9 mouse cellular contexts compared by ENCODE assay signal in the genomic region with DNA sequence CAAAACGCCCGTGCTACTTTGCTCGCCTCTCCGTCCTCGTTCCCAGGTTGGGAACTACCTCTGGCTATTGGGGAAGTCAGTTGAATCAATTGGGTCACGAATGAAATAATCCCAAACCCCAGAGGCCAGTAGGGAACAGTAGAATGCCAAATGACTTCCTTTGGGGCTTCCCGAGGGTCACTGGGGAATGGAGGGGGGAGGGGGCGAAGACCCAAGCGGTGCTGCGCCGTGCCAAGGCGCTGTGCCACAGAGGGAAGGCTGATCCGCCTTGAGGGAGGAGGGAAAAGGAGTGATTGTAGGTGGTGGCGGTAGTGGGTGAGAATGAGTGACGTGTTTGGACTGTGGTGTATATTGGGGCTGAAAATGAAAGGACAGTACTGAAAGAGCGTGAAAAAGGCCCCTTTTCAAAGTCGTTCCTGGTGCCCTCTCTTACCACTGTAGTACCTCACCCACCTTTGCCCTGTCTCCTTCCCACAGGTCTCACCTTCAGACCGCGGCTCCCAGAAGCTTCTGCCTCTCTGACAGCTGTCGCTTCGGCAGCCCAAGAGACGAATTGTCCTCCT. TPM values are rescaled to one million over a fixed set of nuclear protein-coding genes. Genes with fewer than 3 reads are reported as not detected.
DNase-seq lines count a peak whose midpoint lies in the region; ATAC-seq lines count a peak whose summit lies in the region.
"Had no signal": no experiment of that assay in that cellular context is flagged by ENCODE, and none has a peak within 500 bp of the region (broad histone marks: within the 10 kb centered on the region; RNA-seq: fewer than 3 reads in every experiment).

No protein-coding gene starts in this region.

- H3K36me3 ChIP-seq in hindbrain, embryonic 12.5 days: no peaks in the 10 kb centered on the region
- no peaks in the 10 kb centered on the region for H3K36me3 ChIP-seq in limb, embryonic 13.5 days
- H3K36me3 ChIP-seq in midbrain, embryonic 13.5 days: no peaks in the 10 kb centered on the region

- H3K27ac ChIP-seq in hindbrain, embryonic 12.5 days: no peak overlapping the region
- peak overlapping the region; percentile 97 for H3K27ac ChIP-seq in limb, embryonic 13.5 days
- H3K27ac ChIP-seq in midbrain, embryonic 13.5 days: no peak overlapping the region

- 0 out of 2 replicates have a peak overlapping the region, but pooled peaks have one; percentile 13 for H3K4me2 ChIP-seq in hindbrain, embryonic 12.5 days (replicated peaks)
- H3K4me2 ChIP-seq in limb, embryonic 13.5 days (replicated peaks): peak overlapping the region; percentile 90
- no peak overlapping the region for H3K4me2 ChIP-seq in midbrain, embryonic 13.5 days (replicated peaks)

- H3K27me3 ChIP-seq in hindbrain, embryonic 12.5 days: peaks cover 98% of the 10 kb centered on the region
- peaks cover 31% of the 10 kb centered on the region for H3K27me3 ChIP-seq in limb, embryonic 13.5 days
- H3K27me3 ChIP-seq in midbrain, embryonic 13.5 days: peaks cover 100% of the 10 kb centered on the region

- 2% methylated on average over 22 of the region's 22 CpGs for WGBS in hindbrain, embryonic 12.5 days
- WGBS in limb, embryonic 13.5 days: under 1% methylated on average over 22 of the region's 22 CpGs
- WGBS in midbrain, embryonic 13.5 days: 3% methylated on average over 22 of the region's 22 CpGs

- peaks cover 20% of the 10 kb centered on the region for H3K4me1 ChIP-seq in hindbrain, embryonic 12.5 days
- peaks cover 70% of the 10 kb centered on the region for H3K4me1 ChIP-seq in limb, embryonic 13.5 days
- H3K4me1 ChIP-seq in midbrain, embryonic 13.5 days (replicated peaks): peaks cover 15% of the 10 kb centered on the region

- H3K9me3 ChIP-seq in hindbrain, embryonic 12.5 days (replicated peaks): no peaks in the 10 kb centered on the region
- no peaks in the 10 kb centered on the region for H3K9me3 ChIP-seq in limb, embryonic 13.5 days
- no peaks in the 10 kb centered on the region for H3K9me3 ChIP-seq in midbrain, embryonic 13.5 days

- no peak for ATAC-seq in hindbrain, embryonic 12.5 days (ENCODE audit: low FRiP score)
- no peak for ATAC-seq in limb, embryonic 13.5 days (ENCODE audit: low FRiP score, low read depth)
- ATAC-seq in midbrain, embryonic 13.5 days: no peak

- peak overlapping the region; percentile 10; the same call in 1 of the 2 replicates for H3K4me3 ChIP-seq in hindbrain, embryonic 12.5 days
- H3K4me3 ChIP-seq in limb, embryonic 13.5 days: peak overlapping the region; percentile 78
- H3K4me3 ChIP-seq in midbrain, embryonic 13.5 days (replicated peaks): no peak overlapping the region

- DNase-seq in 3T3-L1 (ENCODE audit: low read depth, low spot score): peak; percentile 80
- DNase-seq in CD4-positive helper T cell, adult 2 months (ENCODE audit: low read depth, low spot score): peak; percentile 41
- DNase-seq in urinary bladder, postnatal 36 days (ENCODE audit: low spot score in 2 of 2): peak; percentile 43 to 59
- DNase-seq in Muller cell, postnatal 12 days (ENCODE audit: inconsistent ontology term): no peak
- DNase-seq in cerebellum, adult 8-10 months: no peak

- H3K9ac ChIP-seq in hindbrain, embryonic 12.5 days: no peak overlapping the region
- H3K9ac ChIP-seq in limb, embryonic 13.5 days: peak overlapping the region; percentile 95
- no peak overlapping the region for H3K9ac ChIP-seq in midbrain, embryonic 13.5 days (replicated peaks)

RNA-seq across cellular contexts. Expression of gene Hoxa3, which starts 0.5 kb away (rescaled TPM):
- polyA plus RNA-seq in hindbrain, embryonic 12.5 days (2016; fragmentation: Nextera tagmentation; extraction: Ambion mirVana): 13.7 and 19.5 TPM in 2 replicates
- polyA plus RNA-seq in limb, embryonic 13.5 days (2015; fragmentation: Nextera tagmentation; extraction: Ambion mirVana): 5.9 and 6.3 TPM in 2 replicates
- not detected in 2 replicates for polyA plus RNA-seq in midbrain, embryonic 13.5 days (2015; fragmentation: Nextera tagmentation; extraction: Ambion mirVana)

RNA-seq across cellular contexts. Expression of gene Gm28308, which starts 0.5 kb away (rescaled TPM):
- not detected in 2 replicates for polyA plus RNA-seq in hindbrain, embryonic 12.5 days (2016; fragmentation: Nextera tagmentation; extraction: Ambion mirVana)
- polyA plus RNA-seq in limb, embryonic 13.5 days (2015; fragmentation: Nextera tagmentation; extraction: Ambion mirVana): 0.29 TPM in 1 of 2 replicates, not detected in the other
- polyA plus RNA-seq in midbrain, embryonic 13.5 days (2015; fragmentation: Nextera tagmentation; extraction: Ambion mirVana): not detected in 2 replicates

RNA-seq across cellular contexts. Expression of gene Hoxa6, which starts 4.1 kb away (rescaled TPM):
- 18.7 and 20.5 TPM in 2 replicates for polyA plus RNA-seq in hindbrain, embryonic 12.5 days (2016; fragmentation: Nextera tagmentation; extraction: Ambion mirVana)
- 0.97 and 1.2 TPM in 2 replicates for polyA plus RNA-seq in limb, embryonic 13.5 days (2015; fragmentation: Nextera tagmentation; extraction: Ambion mirVana)
- not detected in 2 replicates for polyA plus RNA-seq in midbrain, embryonic 13.5 days (2015; fragmentation: Nextera tagmentation; extraction: Ambion mirVana)
- polyA plus RNA-seq: embryonic facial prominence, embryonic 11.5 days had no signal

RNA-seq across cellular contexts. Expression of gene Hoxa5, which starts 8.2 kb away (rescaled TPM):
- polyA plus RNA-seq in hindbrain, embryonic 12.5 days (2016; fragmentation: Nextera tagmentation; extraction: Ambion mirVana): 53.4 and 82.9 TPM in 2 replicates
- polyA plus RNA-seq in limb, embryonic 13.5 days (2015; fragmentation: Nextera tagmentation; extraction: Ambion mirVana): 4.8 and 5.3 TPM in 2 replicates
- polyA plus RNA-seq in midbrain, embryonic 13.5 days (2015; fragmentation: Nextera tagmentation; extraction: Ambion mirVana): 0.08 and 0.17 TPM in 2 replicates

RNA-seq across cellular contexts. Expression of gene Hoxa7, which starts 9.0 kb away (rescaled TPM):
- polyA plus RNA-seq in hindbrain, embryonic 12.5 days (2016; fragmentation: Nextera tagmentation; extraction: Ambion mirVana): 0.79 and 1.0 TPM in 2 replicates
- polyA plus RNA-seq in limb, embryonic 13.5 days (2015; fragmentation: Nextera tagmentation; extraction: Ambion mirVana): 11.8 and 13.1 TPM in 2 replicates
- not detected in 2 replicates for polyA plus RNA-seq in midbrain, embryonic 13.5 days (2015; fragmentation: Nextera tagmentation; extraction: Ambion mirVana)

Comparison
In these comparisons a context has a peak if more than half of its experiments do, and no peak if none do; other contexts are left out.
1. DNase-seq: peak in 3T3-L1 (single experiment), CD4-positive helper T cell, adult 2 months (single experiment) and urinary bladder, postnatal 36 days (2 of 2); none in Muller cell, postnatal 12 days (single experiment) and cerebellum, adult 8-10 months (single experiment).